Mouse (Mus musculus) 3T3-L1 (cell line): Measurements from ENCODE around the gene Vipr1.
A peak's percentile ranks its signal among the peaks of the same experiment; 100 is the strongest.
"Not testable (repeated sequence)": the region's sequence is repeated elsewhere in the genome, so short reads cannot be mapped to it uniquely, and the experiment has no call there.

Experiments used
- DNase-seq: peaks from one replicate; pipeline ENCODE4 v3.0.0-alpha.2; 2015; ENCODE audit warnings: low read depth, low spot score

Vipr1 gene

GRCm38 (mm10) chr9:121642401-121643181, at the start of gene Vipr1:
Gene Vipr1, plus strand, starts transcription at chr9:121642716.
- no peak for DNase-seq

GRCm38 (mm10) chr9:121592948-121593550, 49.5 kb upstream of the Vipr1 start:
- no peak for DNase-seq

- not testable (repeated sequence) for DNase-seq
Measured at GRCm38 (mm10) chr9:121593768-121594167, 48.7 kb upstream of the Vipr1 start.

GRCm38 (mm10) chr9:121594771-121595170, 47.7 kb upstream of the Vipr1 start:
- DNase-seq = no peak

GRCm38 (mm10) chr9:121598106-121598505, 44.4 kb upstream of the Vipr1 start:
- DNase-seq = peak; percentile 54

- DNase-seq = no peak
Measured at GRCm38 (mm10) chr9:121599551-121599950, 43.0 kb upstream of the Vipr1 start.

GRCm38 (mm10) chr9:121600201-121600860, 42.2 kb upstream of the Vipr1 start:
- DNase-seq = no peak

GRCm38 (mm10) chr9:121600861-121601427, 41.6 kb upstream of the Vipr1 start:
- DNase-seq = no peak

GRCm38 (mm10) chr9:121602381-121602780, 40.1 kb upstream of the Vipr1 start:
- DNase-seq = no peak

- peak; percentile 82 for DNase-seq
Measured at GRCm38 (mm10) chr9:121605414-121606278, 36.9 kb upstream of the Vipr1 start.

GRCm38 (mm10) chr9:121606498-121607096, 35.9 kb upstream of the Vipr1 start:
- DNase-seq = no peak

GRCm38 (mm10) chr9:121609381-121609780, 33.1 kb upstream of the Vipr1 start:
- no peak for DNase-seq

- no peak for DNase-seq
Measured at GRCm38 (mm10) chr9:121613192-121613591, 29.3 kb upstream of the Vipr1 start.

GRCm38 (mm10) chr9:121614241-121614757, 28.2 kb upstream of the Vipr1 start:
- DNase-seq = no peak

GRCm38 (mm10) chr9:121616471-121616870, 26.0 kb upstream of the Vipr1 start:
- DNase-seq = no peak

GRCm38 (mm10) chr9:121619441-121619840, 23.1 kb upstream of the Vipr1 start:
- DNase-seq = no peak

- no peak for DNase-seq
Measured at GRCm38 (mm10) chr9:121623235-121623634, 19.3 kb upstream of the Vipr1 start.

GRCm38 (mm10) chr9:121624920-121625319, 17.6 kb upstream of the Vipr1 start:
- DNase-seq = no peak

GRCm38 (mm10) chr9:121630627-121631026, 11.9 kb upstream of the Vipr1 start:
- no peak for DNase-seq

- no peak for DNase-seq
Measured at GRCm38 (mm10) chr9:121631946-121632345, 10.6 kb upstream of the Vipr1 start.

- DNase-seq = no peak
Measured at GRCm38 (mm10) chr9:121632891-121633290, 9.6 kb upstream of the Vipr1 start.
